Mouse (Mus musculus) liver, embryonic 14.5 days (tissue): ENCODE measurements around the gene Nelfa.

Source experiments
- CTCF ChIP-seq: IDR thresholded peaks from 2 replicates; pipeline ENCODE4 v1.5.1; 2016; ENCODE audit warnings: antibody characterized with exemption, low read depth, control low read depth
- EP300 ChIP-seq: IDR thresholded peaks from 2 replicates; pipeline ENCODE4 v1.6.1; 2016; ENCODE audit warnings: antibody characterized with exemption, low read depth

DNA sequence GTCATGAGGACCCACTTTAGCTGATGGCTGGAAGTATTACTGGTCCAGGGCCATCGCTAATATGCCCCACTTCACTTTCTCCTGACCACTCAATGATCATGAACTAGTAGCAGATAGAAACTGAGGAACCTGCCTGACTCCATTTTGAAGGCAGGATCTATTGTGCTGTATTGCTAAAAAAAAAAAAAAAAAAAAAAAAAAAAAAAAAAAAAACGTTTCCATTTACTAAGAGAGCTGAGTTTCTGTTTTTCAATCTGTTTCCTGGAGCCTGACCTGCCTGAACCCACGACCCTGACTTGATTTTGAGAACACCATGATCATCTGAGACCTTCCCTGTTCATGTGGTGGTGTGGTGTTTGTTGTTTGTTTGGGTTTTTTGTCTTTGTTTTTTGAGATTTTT, 40.1 kb upstream of the Nelfa start:
- TF ChIP-seq CTCF (no peak), EP300 (no peak)
